Mouse (Mus musculus) spleen, adult 2 months (tissue): ENCODE data around the gene Cers3. TPM values are rescaled to one million over a fixed set of nuclear protein-coding genes. Genes with fewer than 3 reads are reported as not detected.

Experiments
- DNase-seq, 2 experiments: peaks; one replicate each; pipeline versions ENCODE4 v3.0.0 to v3.0.0-alpha.2; 2012 to 2021; ENCODE audit warnings: low spot score in 2 of 2, low read depth in 1 of 2
- H3K27ac ChIP-seq: fragments of 200-500 bp; 2 replicates; pipeline ENCODE4 v1.5.1; 2012; ENCODE audit warnings: low read length, inconsistent platforms; ENCODE audit not compliant: insufficient read depth
- H3K27me3 ChIP-seq: fragments of 200-500 bp; 2 replicates; pipeline ENCODE4 v1.6.1; 2012; ENCODE audit warnings: mild to moderate bottlenecking, moderate library complexity, low read length, inconsistent platforms; ENCODE audit not compliant: control insufficient read depth, insufficient read depth
- H3K36me3 ChIP-seq: fragments of 200-500 bp; 2 replicates; pipeline ENCODE4 v1.6.1; 2012; ENCODE audit warnings: mild to moderate bottlenecking, low read length, inconsistent platforms; ENCODE audit not compliant: control insufficient read depth, insufficient read depth
- H3K4me1 ChIP-seq: fragments of 200-500 bp; 2 replicates; pipeline ENCODE4 v1.6.1; 2011; ENCODE audit warnings: inconsistent platforms; ENCODE audit not compliant: control insufficient read depth, insufficient read depth, insufficient read length
- H3K4me3 ChIP-seq: fragments of 200-500 bp; 2 replicates; pipeline ENCODE4 v1.5.1; 2011; ENCODE audit warnings: mild to moderate bottlenecking, inconsistent platforms; ENCODE audit not compliant: insufficient read depth, insufficient read length; ENCODE audit errors: extremely low read depth
- CTCF ChIP-seq: fragments of 200-500 bp; IDR thresholded peaks from 2 replicates; pipeline ENCODE4 v1.5.1; 2011; ENCODE audit warnings: mild to moderate bottlenecking, inconsistent platforms; ENCODE audit not compliant: insufficient read depth, insufficient read length, insufficient replicate concordance; ENCODE audit errors: extremely low read depth
- POLR2A ChIP-seq: fragments of 200-500 bp; IDR thresholded peaks from 2 replicates; pipeline ENCODE4 v1.6.1; 2011; ENCODE audit warnings: low read depth, low read length, inconsistent platforms
- WGBS: fragments of 180-500 bp; shearing (Covaris S2); methylation state at CpG from one replicate; pipeline ENCODE4 v1.1.7; 2018; 5-methylcytosine and 5-hydroxymethylcytosine counted together
- polyA plus RNA-seq: library from polyadenylated mRNA; depleted of rRNA; stranded (reverse); fragments of >200 nt; gene quantifications from 2 replicates; pipeline ENCODE4 v1.2.3, GENCODE M21; 2012

Gene Cers3
- polyA plus RNA-seq, 1 experiment: not detected

- no peak for DNase-seq
Measured at GRCm38 (mm10) chr7:66831295-66831694, 88.0 kb downstream of the Cers3 start.

GRCm38 (mm10) chr7:66839463-66840007 lies 96.2 kb downstream of the Cers3 start, which contains the start of gene Adamts17:
Gene Adamts17 (plus strand): TSS chr7:66839735.
- TF ChIP-seq POLR2A (no peak), CTCF (peak; percentile 71; the same call in 1 of the 2 replicates)
- peak; percentile 80 to 82 for DNase-seq
- Histone ChIP-seq H3K4me1 (peaks cover 8% of the 10 kb centered on the region), H3K27ac (no peak within 1 kb of the TSS), H3K4me3 (peak within 1 kb of the TSS; percentile 53), H3K36me3 (no peaks in the 10 kb centered on the region), H3K27me3 (peaks cover 4% of the 10 kb centered on the region)
- under 1% methylated on average over 30 of the region's 30 CpGs for WGBS

More at GRCm38 (mm10) chr7:66831295-66831694, 88.0 kb downstream of the Cers3 start:
- Histone ChIP-seq H3K4me1 (no peaks in the 10 kb centered on the region), H3K27ac (no peak overlapping the region), H3K27me3 (no peaks in the 10 kb centered on the region), H3K36me3 (no peaks in the 10 kb centered on the region), H3K4me3 (no peak overlapping the region)
- no peak for TF ChIP-seq POLR2A
- 92% methylated on average over 5 of the region's 5 CpGs for WGBS

- Histone ChIP-seq H3K4me3 (peak overlapping the region; percentile 53), H3K36me3 (no peaks in the 10 kb centered on the region), H3K27ac (no peak overlapping the region), H3K27me3 (peaks cover 4% of the 10 kb centered on the region), H3K4me1 (peaks cover 8% of the 10 kb centered on the region)
- peak in 1 of 2 experiments; percentile 31 for DNase-seq
- under 1% methylated on average over 76 of the region's 76 CpGs for WGBS
- no peak for TF ChIP-seq CTCF
- TF ChIP-seq POLR2A: no peak
Measured at GRCm38 (mm10) chr7:66840008-66840719, 96.9 kb downstream of the Cers3 start.

DNA sequence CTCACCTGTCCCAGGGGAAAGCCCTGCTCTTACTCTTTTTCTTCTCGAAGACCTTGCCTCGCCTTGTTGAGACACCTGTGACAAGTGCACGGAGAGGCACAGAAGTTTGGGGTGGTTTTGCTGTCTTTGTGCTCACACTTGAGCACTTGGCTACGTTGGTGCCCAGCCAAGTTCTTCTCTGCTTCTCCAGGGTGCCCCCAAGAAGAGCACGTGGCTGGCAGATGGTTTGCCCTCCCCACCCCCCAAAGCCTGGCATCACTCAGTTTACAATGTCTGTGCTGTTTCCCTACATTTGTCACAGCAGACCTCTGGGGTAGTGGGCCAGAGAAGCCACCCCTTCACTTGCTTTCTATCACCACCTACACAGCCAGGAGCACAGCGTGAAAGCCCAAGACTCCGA lies 97.9 kb downstream of the Cers3 start:
- Histone ChIP-seq H3K27me3 (peaks cover 4% of the 10 kb centered on the region), H3K27ac (no peak overlapping the region), H3K4me1 (peaks cover 8% of the 10 kb centered on the region), H3K36me3 (no peaks in the 10 kb centered on the region), H3K4me3 (no peak overlapping the region)
- 68% methylated on average over 7 of the region's 7 CpGs for WGBS
- no peak for DNase-seq
- no peak for TF ChIP-seq CTCF
- TF ChIP-seq POLR2A: no peak

GRCm38 (mm10) chr7:66842021-66842420 lies 98.7 kb downstream of the Cers3 start:
- H3K4me1 ChIP-seq: peaks cover 8% of the 10 kb centered on the region
- peak in 1 of 2 experiments; percentile 10 for DNase-seq
- H3K36me3 ChIP-seq: no peaks in the 10 kb centered on the region
- H3K27ac ChIP-seq: no peak overlapping the region
- H3K4me3 ChIP-seq: no peak overlapping the region
- TF ChIP-seq CTCF: no peak
- no peak for TF ChIP-seq POLR2A
- 57% methylated on average over 10 of the region's 10 CpGs for WGBS
- peaks cover 4% of the 10 kb centered on the region for H3K27me3 ChIP-seq

GRCm38 (mm10) chr7:66843846-66844245 lies 100.5 kb downstream of the Cers3 start:
- no peak overlapping the region for H3K4me3 ChIP-seq
- peaks cover 8% of the 10 kb centered on the region for H3K4me1 ChIP-seq

GRCm38 (mm10) chr7:66846582-66846981 lies 103.3 kb downstream of the Cers3 start:
- Histone ChIP-seq H3K4me3 (no peak overlapping the region), H3K27ac (no peak overlapping the region), H3K4me1 (no peaks in the 10 kb centered on the region), H3K27me3 (no peaks in the 10 kb centered on the region), H3K36me3 (no peaks in the 10 kb centered on the region)
- 82% methylated on average over 6 of the region's 6 CpGs for WGBS
- TF ChIP-seq CTCF (no peak), POLR2A (no peak)
- DNase-seq: no peak

More at GRCm38 (mm10) chr7:66843846-66844245, 100.5 kb downstream of the Cers3 start:
- TF ChIP-seq CTCF (no peak), POLR2A (no peak)
- no peak for DNase-seq
- Histone ChIP-seq H3K27ac (no peak overlapping the region), H3K27me3 (peaks cover 4% of the 10 kb centered on the region), H3K36me3 (no peaks in the 10 kb centered on the region)
- WGBS: 81% methylated on average over 2 of the region's 2 CpGs
